Mouse (Mus musculus) ES-E14 (cell line): ENCODE results near the gene Cd9. TPM values are rescaled to one million over a fixed set of nuclear protein-coding genes. Genes with fewer than 3 reads are reported as not detected.
A peak's percentile ranks its signal among the peaks of the same experiment; 100 is the strongest.

ENCODE experiments used
- DNase-seq: peaks from one replicate; pipeline ENCODE4 v3.0.0-alpha.2; 2013; ENCODE audit warnings: low read depth, low spot score
- H3K27ac ChIP-seq: 2 replicates; pipeline ENCODE4 v1.5.1; 2012; ENCODE audit warnings: low read depth, mild to moderate bottlenecking, low read length, moderate library complexity, mixed read lengths; ENCODE audit not compliant: poor library complexity, insufficient read depth, severe bottlenecking
- H3K36me3 ChIP-seq: 2 replicates; pipeline ENCODE4 v1.6.1; 2012; ENCODE audit warnings: mild to moderate bottlenecking, low read length, moderate library complexity, mixed read lengths; ENCODE audit not compliant: control insufficient read depth, poor library complexity, insufficient read depth, severe bottlenecking
- H3K4me1 ChIP-seq, 2 experiments: fragments of 150-350 bp in 1 of 2; sonication (generic) in 1 of 2; 2 replicates each; pipeline ENCODE4 v1.6.1; 2012; ENCODE audit warnings: low read length in 2 of 2, mild to moderate bottlenecking in 1 of 2, mixed read lengths in 1 of 2; ENCODE audit not compliant: control insufficient read depth in 2 of 2, insufficient read depth in 2 of 2, poor library complexity in 1 of 2
- H3K4me3 ChIP-seq, 2 experiments: fragments of 150-350 bp in 1 of 2; sonication (generic) in 1 of 2; 2 replicates each; pipeline ENCODE4 v1.5.1; 2012; ENCODE audit warnings: low read length in 2 of 2, low read depth in 1 of 2, mild to moderate bottlenecking in 1 of 2, mixed read lengths in 1 of 2; ENCODE audit not compliant: insufficient read depth in 1 of 2, poor library complexity in 1 of 2, severe bottlenecking in 1 of 2
- H3K9ac ChIP-seq: 2 replicates; pipeline ENCODE4 v1.6.1; 2012; ENCODE audit warnings: low read depth, mild to moderate bottlenecking, low read length, mixed read lengths; ENCODE audit not compliant: poor library complexity, insufficient read depth, severe bottlenecking
- H3K9me3 ChIP-seq: fragments of 150-350 bp; sonication (generic); 2 replicates; pipeline ENCODE4 v1.6.1; 2012; ENCODE audit warnings: low read depth, mild to moderate bottlenecking, low read length; ENCODE audit not compliant: control insufficient read depth, insufficient read depth
- CHD2 ChIP-seq: IDR thresholded peaks from 2 replicates; pipeline ENCODE4 v1.6.1; 2014; ENCODE audit warnings: mild to moderate bottlenecking, low read depth, low read length, inconsistent platforms
- HCFC1 ChIP-seq: IDR thresholded peaks from 2 replicates; pipeline ENCODE4 v1.6.1; 2012; ENCODE audit warnings: low read length, inconsistent platforms, borderline replicate concordance; ENCODE audit not compliant: insufficient read depth
- MAFK ChIP-seq: IDR thresholded peaks from 2 replicates; pipeline ENCODE4 v1.6.1; 2014; ENCODE audit warnings: mild to moderate bottlenecking, low read depth, low read length, inconsistent platforms; ENCODE audit not compliant: insufficient read depth
- ZC3H11A ChIP-seq: IDR thresholded peaks from 2 replicates; pipeline ENCODE4 v1.6.1; 2012; ENCODE audit warnings: low read depth, mild to moderate bottlenecking, inconsistent platforms, low read length, borderline replicate concordance
- ZNF384 ChIP-seq: IDR thresholded peaks from 2 replicates; pipeline ENCODE4 v1.6.1; 2012; ENCODE audit warnings: low read depth, low read length, inconsistent platforms
- in situ Hi-C, 2 experiments: fragments of 600-800 bp; cut with MboI; formaldehyde crosslinking; loops; one replicate each; pipeline ENCODE4 v1.15.1; 2025; ENCODE audit warnings: low sequenced_read_pairs in 2 of 2, inconsistent platforms in 1 of 2; ENCODE audit not compliant: unreplicated experiment in 2 of 2
- total RNA-seq: library from RNA; depleted of rRNA; stranded (reverse); fragments of 300-350 nt; gene quantifications from 2 replicates; pipeline ENCODE4 v1.2.3, GENCODE M21; 2012

Gene Cd9
- total RNA-seq, 1 experiment, result 228 TPM

DNA sequence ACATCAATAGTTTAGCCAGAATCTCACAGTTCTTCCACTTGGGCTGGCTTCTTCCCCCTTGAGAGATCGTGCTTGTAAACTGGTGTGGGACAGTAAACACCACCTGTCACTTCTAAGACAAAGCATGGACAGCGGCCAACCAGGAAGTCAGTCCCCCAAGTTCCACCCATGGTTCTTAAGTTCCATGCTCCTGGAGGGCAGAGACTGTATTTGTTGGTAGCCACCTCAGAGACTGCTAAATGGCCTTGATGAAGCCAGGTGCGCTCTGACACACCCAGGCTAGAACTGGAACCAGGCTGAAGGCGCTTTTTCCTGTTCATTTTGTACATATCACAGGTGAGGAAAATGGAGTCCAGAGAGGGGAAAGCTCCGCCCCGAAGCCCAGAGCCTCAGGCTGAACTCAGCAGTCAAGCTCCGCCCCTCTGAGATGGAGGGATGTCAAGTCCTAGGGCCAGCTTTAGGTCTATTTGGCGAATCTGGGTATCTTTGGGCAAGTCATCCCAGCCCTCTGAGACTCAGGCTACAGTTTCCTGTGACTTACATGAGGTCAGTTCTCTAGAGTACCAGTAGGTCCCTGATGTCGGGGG, 34.1 kb upstream of the Cd9 start:
- Histone ChIP-seq H3K36me3 (no peaks in the 10 kb centered on the region), H3K9me3 (no peaks in the 10 kb centered on the region), H3K9ac (no peak overlapping the region), H3K27ac (no peak overlapping the region), H3K4me1 (peaks cover 7 to 19% of the 10 kb centered on the region in 2 experiments; a peak in 3 of 4 replicates), H3K4me3 (0 out of 4 replicates have a peak overlapping the region, but pooled peaks of 1 of the 2 experiments have one; percentile 7)
- DNase-seq, result peak; percentile 69
- TF ChIP-seq CHD2 (no peak), ZC3H11A (no peak), ZNF384 (no peak), HCFC1 (no peak), MAFK (no peak)
- in situ Hi-C loops, result no loop called here

DNA sequence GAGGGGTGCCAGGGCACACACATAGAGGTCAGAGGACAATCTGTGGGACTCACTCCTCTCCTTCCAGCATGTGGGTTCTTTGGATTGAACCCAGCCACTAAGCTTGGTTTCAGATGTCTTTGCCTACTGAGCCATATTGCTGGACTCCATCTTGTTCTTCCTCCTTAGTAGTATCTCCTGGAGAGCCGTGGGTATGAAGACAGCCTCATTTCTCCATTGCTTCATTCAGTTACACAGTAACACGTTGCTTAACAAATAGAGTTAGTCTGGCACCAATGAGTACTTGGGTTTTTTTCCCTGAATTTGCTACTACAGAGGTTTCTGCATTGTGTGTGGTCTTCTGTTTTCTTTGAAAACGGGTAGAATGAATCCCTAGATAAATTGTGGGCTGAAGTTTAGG, 31.5 kb upstream of the Cd9 start:
- DNase-seq, result no peak
- Histone ChIP-seq H3K9me3 (no peaks in the 10 kb centered on the region), H3K27ac (no peak overlapping the region), H3K4me1 (peaks cover 7 to 22% of the 10 kb centered on the region in 2 experiments; a peak in 3 of 4 replicates), H3K9ac (no peak overlapping the region), H3K36me3 (no peaks in the 10 kb centered on the region), H3K4me3 (no peak overlapping the region)
- in situ Hi-C loops, result no loop called here
- no peak for TF ChIP-seq ZC3H11A

DNA sequence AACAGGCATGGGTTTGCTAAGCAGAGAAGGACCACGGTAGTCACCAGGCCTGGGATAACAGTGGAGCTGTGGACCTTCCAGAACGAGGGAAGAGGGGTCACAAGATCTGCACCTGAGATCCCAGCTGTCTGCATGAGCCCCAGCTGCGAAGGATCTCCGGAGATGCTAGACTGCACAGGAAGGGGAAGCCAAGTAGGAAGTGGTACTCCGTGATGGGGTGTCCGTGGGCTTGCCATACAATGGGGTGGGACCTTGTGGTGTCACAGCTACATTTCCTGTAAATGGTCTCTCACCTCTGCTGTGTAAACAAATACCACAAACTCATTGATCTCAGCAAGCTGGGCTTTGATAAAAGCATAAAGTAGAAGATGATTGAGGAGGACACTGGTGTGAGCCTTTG, 29.4 kb upstream of the Cd9 start:
- Histone ChIP-seq H3K36me3 (no peaks in the 10 kb centered on the region), H3K27ac (no peak overlapping the region), H3K4me1 (peaks cover 7 to 16% of the 10 kb centered on the region in 2 experiments; a peak in 3 of 4 replicates), H3K9ac (no peak overlapping the region), H3K9me3 (no peaks in the 10 kb centered on the region), H3K4me3 (no peak overlapping the region)
- in situ Hi-C loops, result no loop called here
- DNase-seq, result no peak
- TF ChIP-seq ZNF384 (no peak), ZC3H11A (no peak), HCFC1 (no peak), MAFK (no peak), CHD2 (no peak)

DNA sequence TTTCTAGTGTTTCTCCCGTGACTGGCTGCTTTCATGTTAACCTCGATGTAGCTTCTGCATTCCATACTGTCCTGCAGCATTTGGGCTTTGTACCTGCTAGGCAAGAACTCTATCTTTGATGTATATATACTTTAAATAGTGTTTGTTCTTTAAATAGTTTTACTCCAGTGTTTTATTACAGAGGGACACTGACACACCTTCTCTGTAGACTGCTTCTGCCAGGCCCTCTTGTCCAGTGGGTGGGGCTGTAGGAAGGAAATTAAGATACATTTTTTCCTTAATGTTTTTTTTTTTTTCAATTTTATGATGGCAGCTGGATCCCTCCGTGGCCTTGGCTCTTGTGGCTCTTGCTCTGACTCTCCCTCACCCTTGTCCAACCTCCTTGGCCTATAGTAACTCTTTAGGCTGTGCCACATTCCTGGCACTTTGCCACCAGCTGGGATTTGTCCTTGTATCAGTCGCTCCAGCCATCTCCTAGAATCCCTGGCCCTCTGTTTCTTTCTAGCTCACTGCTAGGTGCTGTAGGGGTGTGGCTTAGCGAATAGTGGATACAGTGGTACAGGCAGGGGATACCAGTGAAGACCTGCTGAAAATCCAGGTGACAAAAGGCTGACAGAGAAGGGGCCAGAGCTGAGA, 27.1 kb upstream of the Cd9 start:
- Histone ChIP-seq H3K27ac (no peak overlapping the region), H3K36me3 (no peaks in the 10 kb centered on the region), H3K9me3 (no peaks in the 10 kb centered on the region), H3K4me1 (peaks cover 5 to 16% of the 10 kb centered on the region in 2 experiments; a peak in 3 of 4 replicates), H3K4me3 (no peak overlapping the region), H3K9ac (no peak overlapping the region)
- DNase-seq, result no peak
- TF ChIP-seq ZNF384, result no peak
- no peak for TF ChIP-seq MAFK
- no peak for TF ChIP-seq CHD2
- no peak for TF ChIP-seq HCFC1
- TF ChIP-seq ZC3H11A, result no peak
- in situ Hi-C loops, result no loop called here
